Mouse (Mus musculus) hindbrain, postnatal 0 days (tissue): ENCODE data around the gene Scml4. TPM values are rescaled to one million over a fixed set of nuclear protein-coding genes. Genes with fewer than 3 reads are reported as not detected.

ENCODE experiments used
- ATAC-seq: fragments of 200-750 bp; cut with Nextera tagmentation; 2 replicates; pipeline ENCODE4 v1.8.0; 2017; ENCODE audit warnings: mild to moderate bottlenecking, moderate TSS enrichment, moderate library complexity
- DNase-seq: peaks from one replicate; pipeline ENCODE4 v3.0.0-alpha.2; 2015; ENCODE audit warnings: low spot score
- H3K27ac ChIP-seq: fragments of 300-500 bp; sonication (generic); 2 replicates; pipeline ENCODE4 v1.5.1; 2014; ENCODE audit warnings: mild to moderate bottlenecking
- H3K27me3 ChIP-seq: fragments of 300-500 bp; sonication (generic); 2 replicates; pipeline ENCODE4 v1.6.1; 2014; ENCODE audit warnings: low read length, mixed read lengths; ENCODE audit not compliant: insufficient read depth
- H3K36me3 ChIP-seq: fragments of 300-500 bp; sonication (generic); 2 replicates; pipeline ENCODE4 v1.6.1; 2014; ENCODE audit warnings: low read length, mixed read lengths; ENCODE audit not compliant: insufficient read depth
- H3K4me1 ChIP-seq: fragments of 300-500 bp; sonication (generic); 2 replicates; pipeline ENCODE4 v1.6.1; 2014; ENCODE audit warnings: antibody characterized with exemption, low read length, mixed read lengths; ENCODE audit not compliant: insufficient read depth
- H3K4me2 ChIP-seq: fragments of 300-500 bp; sonication (generic); 2 replicates; pipeline ENCODE4 v1.6.1; 2014; ENCODE audit warnings: low read depth, mild to moderate bottlenecking, low read length, moderate library complexity, mixed read lengths
- H3K4me3 ChIP-seq: fragments of 300-500 bp; sonication (generic); 2 replicates; pipeline ENCODE4 v1.5.1; 2014; ENCODE audit warnings: low read length
- H3K9ac ChIP-seq: fragments of 300-500 bp; sonication (generic); replicated peaks from 2 replicates; pipeline ENCODE4 v1.6.1; 2014; ENCODE audit warnings: mild to moderate bottlenecking, low read length, moderate library complexity, mixed read lengths
- H3K9me3 ChIP-seq: fragments of 300-500 bp; sonication (generic); 2 replicates; pipeline ENCODE4 v1.6.1; 2016; ENCODE audit warnings: low read length, mixed read lengths
- CTCF ChIP-seq: IDR thresholded peaks from 2 replicates; pipeline ENCODE4 v1.5.1; 2016; ENCODE audit warnings: antibody characterized with exemption, control low read depth, low read depth
- WGBS: fragments of 180-500 bp; shearing (Covaris S2); extraction: QIAGEN DNeasy Blood & Tissue Kit; methylation state at CpG from one replicate; pipeline ENCODE4 v1.1.7; 2014; 5-methylcytosine and 5-hydroxymethylcytosine counted together
- polyA plus RNA-seq: library from polyadenylated mRNA; unstranded; fragments of >200 nt; fragmentation: Nextera tagmentation; extraction: Ambion mirVana; gene quantifications from 2 replicates; pipeline ENCODE4 v1.2.1, GENCODE M21; 2015
- total RNA-seq: library from RNA; depleted of rRNA; stranded (reverse); fragments of >200 nt; gene quantifications from 2 replicates; pipeline ENCODE4 v1.2.3, GENCODE M21; 2014

Scml4 gene
- total and polyA plus RNA-seq, 2 experiments from 2014 or later, result 7.0 to 16.4 TPM

DNA sequence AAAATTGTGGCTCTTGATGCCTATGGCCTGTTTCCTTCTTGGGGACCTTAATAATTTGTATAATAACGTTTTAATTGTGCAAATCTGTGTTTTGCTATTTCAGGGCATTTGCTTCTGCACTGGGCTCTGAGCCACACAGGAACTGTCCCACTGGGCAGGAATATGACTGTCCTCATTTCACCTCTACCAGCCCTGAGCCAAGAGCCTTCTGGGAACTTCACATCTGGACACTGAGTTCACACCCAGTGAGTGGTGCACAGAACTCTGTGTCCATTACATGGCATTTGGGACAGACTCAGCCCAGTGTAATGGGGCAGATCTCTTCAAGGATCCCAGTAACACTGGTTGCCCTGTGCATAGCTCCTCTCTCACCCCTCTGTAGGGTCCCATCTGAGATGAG is 16.8 kb upstream of the Scml4 start:
- H3K9me3 ChIP-seq, result no peaks in the 10 kb centered on the region
- H3K4me3 ChIP-seq, result no peak overlapping the region
- ATAC-seq, result no peak
- no peaks in the 10 kb centered on the region for H3K4me1 ChIP-seq
- no peak overlapping the region for H3K9ac ChIP-seq
- H3K4me2 ChIP-seq, result no peak overlapping the region
- no peak overlapping the region for H3K27ac ChIP-seq
- no peak for TF ChIP-seq CTCF
- no peak for DNase-seq
- WGBS, result 50% methylated on average over 1 of the region's 1 CpGs
- no peaks in the 10 kb centered on the region for H3K27me3 ChIP-seq
- H3K36me3 ChIP-seq, result no peaks in the 10 kb centered on the region

DNA sequence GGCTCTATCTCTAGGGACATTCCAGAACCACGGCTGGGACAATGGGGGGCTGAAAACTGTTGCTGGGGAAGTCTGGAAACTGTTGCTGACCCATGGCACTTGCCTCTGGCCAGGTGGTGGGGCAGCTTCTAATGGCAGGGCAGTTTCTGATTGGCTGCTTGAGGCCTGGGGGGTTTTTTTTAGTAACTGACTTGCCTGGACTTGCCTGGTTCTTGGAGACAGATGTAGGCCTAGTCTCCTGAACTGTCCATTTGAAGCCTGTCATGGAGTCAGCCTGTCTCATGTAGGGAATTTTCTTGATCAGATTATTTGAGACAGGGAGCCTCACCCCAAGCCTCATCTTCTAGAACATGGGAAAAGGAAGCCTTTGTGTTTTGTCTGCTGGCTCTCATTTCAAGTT is 14.7 kb upstream of the Scml4 start:
- no peaks in the 10 kb centered on the region for H3K27me3 ChIP-seq
- H3K9ac ChIP-seq, result no peak overlapping the region
- H3K4me2 ChIP-seq, result no peak overlapping the region
- no peaks in the 10 kb centered on the region for H3K4me1 ChIP-seq
- WGBS, result 48% methylated on average over 1 of the region's 1 CpGs
- ATAC-seq (no peak), DNase-seq (no peak)
- no peaks in the 10 kb centered on the region for H3K36me3 ChIP-seq
- no peak overlapping the region for H3K27ac ChIP-seq
- H3K9me3 ChIP-seq, result no peaks in the 10 kb centered on the region
- no peak overlapping the region for H3K4me3 ChIP-seq
- no peak for TF ChIP-seq CTCF

DNA sequence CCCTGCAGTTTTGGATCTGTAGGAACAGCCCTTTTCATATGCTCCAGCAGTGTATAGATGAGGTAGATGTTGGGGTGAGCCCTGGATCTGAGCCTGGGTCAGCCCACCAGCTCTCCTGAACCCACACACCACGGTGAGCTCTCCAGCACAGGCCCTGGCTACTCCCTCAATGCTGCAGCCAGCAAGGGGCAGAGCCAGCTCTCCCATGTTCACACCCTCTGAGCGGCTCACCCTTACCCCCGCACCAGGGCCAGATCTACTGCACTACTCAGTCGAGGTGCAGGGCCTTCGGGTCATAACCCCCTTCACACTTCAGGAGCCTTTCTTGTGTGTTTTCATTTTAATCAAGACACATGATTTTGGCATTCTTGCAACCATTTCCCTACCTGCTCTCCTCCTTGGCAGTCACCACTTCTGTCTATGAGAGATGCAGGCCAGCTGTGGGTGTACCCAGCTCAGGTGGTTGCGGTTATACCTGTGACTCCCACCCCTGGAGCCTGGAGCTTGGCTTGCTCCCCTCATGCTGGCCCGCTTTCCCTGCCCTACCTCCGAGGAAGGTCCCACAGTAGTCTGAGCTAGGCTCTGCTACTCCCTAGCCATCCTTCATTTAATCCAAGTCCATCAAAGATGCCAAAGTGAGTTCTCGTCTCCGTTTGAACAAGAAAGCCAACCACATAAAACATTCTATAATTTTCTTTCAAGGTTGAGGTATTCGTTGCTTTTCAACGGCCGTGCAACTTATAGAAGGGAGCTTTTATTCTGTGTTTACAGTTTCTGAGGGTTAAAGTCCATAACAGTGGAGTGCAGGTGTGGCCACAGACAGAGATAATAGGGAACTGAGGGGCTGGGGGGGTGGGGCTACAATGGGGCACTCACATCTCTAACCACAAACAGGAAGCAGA is 11.7 kb upstream of the Scml4 start:
- ATAC-seq (no peak), DNase-seq (no peak)
- WGBS, result 93% methylated on average over 13 of the region's 13 CpGs
- Histone ChIP-seq H3K4me3 (no peak overlapping the region), H3K4me2 (no peak overlapping the region), H3K9ac (no peak overlapping the region), H3K27ac (no peak overlapping the region), H3K27me3 (no peaks in the 10 kb centered on the region), H3K9me3 (no peaks in the 10 kb centered on the region), H3K4me1 (no peaks in the 10 kb centered on the region), H3K36me3 (no peaks in the 10 kb centered on the region)
- TF ChIP-seq CTCF, result no peak

DNA sequence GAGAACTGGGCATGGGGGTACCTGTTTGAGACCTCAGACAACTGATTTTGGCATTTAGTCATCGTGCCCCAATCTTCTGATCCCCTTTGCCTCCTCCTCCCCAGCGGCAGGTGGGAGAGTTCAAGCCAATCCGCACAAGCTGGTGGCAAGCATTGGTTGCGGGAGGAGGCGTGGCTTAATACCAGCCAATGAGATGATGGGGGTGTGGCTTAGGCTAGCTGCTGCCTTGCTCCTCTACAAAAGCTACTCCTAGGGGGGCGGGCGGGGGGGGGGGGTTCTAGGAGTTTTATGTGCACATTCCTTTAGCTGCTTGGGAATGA is 11.1 kb upstream of the Scml4 start:
- DNase-seq (no peak), ATAC-seq (no peak)
- H3K4me1 ChIP-seq, result no peaks in the 10 kb centered on the region

DNA sequence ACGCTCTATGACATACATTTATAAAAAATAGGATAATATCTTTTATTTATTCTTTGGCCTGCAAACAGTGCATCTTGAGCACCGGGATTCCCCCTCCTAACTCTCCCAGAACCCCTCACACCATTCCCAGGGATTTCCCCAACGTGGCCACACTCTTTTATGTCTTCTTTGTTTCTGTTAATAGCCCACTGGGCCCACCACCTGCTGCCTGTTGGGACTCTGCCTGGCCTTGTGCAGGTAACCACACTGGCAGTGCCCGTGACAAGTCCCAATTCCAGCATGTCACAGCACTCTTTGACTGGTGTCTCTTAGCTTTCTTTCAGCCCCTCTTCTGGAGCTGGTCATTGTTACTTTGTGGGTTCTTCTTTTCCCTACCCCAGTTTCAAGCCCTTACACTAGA is 5.3 kb upstream of the Scml4 start:
- no peak overlapping the region for H3K4me2 ChIP-seq
- ATAC-seq, result no peak
- H3K9me3 ChIP-seq, result no peaks in the 10 kb centered on the region
- H3K4me1 ChIP-seq, result no peaks in the 10 kb centered on the region; the same call in 1 of the 2 replicates
- H3K27ac ChIP-seq, result no peak overlapping the region
- no peaks in the 10 kb centered on the region for H3K36me3 ChIP-seq
- no peaks in the 10 kb centered on the region for H3K27me3 ChIP-seq
- TF ChIP-seq CTCF, result no peak
- no peak overlapping the region for H3K4me3 ChIP-seq
- WGBS, result 47% methylated on average over 4 of the region's 4 CpGs
- no peak overlapping the region for H3K9ac ChIP-seq
- DNase-seq, result no peak

More for the DNA sequence above, 11.1 kb upstream of the Scml4 start:
- 89% methylated on average over 7 of the region's 7 CpGs for WGBS
- Histone ChIP-seq H3K9ac (no peak overlapping the region), H3K4me3 (no peak overlapping the region), H3K27ac (no peak overlapping the region), H3K27me3 (no peaks in the 10 kb centered on the region), H3K4me2 (no peak overlapping the region), H3K36me3 (no peaks in the 10 kb centered on the region), H3K9me3 (no peaks in the 10 kb centered on the region)
- TF ChIP-seq CTCF, result no peak

DNA sequence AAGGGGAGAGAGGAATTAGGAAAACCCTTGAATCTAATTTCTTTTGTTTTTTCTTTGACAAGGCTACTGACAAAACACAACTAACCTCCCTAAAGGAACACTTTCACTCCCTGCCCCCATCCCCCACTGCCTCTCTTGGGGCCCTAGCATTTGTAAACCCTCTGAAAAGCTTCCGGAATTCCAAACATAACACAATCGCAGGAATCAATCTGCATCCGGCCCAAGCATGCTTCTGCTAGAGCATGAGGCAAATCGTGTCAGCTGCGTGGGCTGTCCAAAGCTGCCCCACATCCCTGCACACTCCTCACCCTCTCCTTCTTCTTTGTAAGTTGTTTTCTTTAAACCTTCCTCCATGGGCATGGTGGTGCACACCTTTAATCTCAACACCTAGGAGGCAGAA is 4.9 kb upstream of the Scml4 start:
- H3K27ac ChIP-seq, result no peak overlapping the region
- WGBS, result 40% methylated on average over 5 of the region's 5 CpGs
- no peak for TF ChIP-seq CTCF
- no peak overlapping the region for H3K4me3 ChIP-seq
- no peaks in the 10 kb centered on the region; the same call in 1 of the 2 replicates for H3K4me1 ChIP-seq
- DNase-seq (no peak), ATAC-seq (no peak)
- H3K36me3 ChIP-seq, result no peaks in the 10 kb centered on the region
- no peaks in the 10 kb centered on the region for H3K9me3 ChIP-seq
- H3K9ac ChIP-seq, result no peak overlapping the region
- no peak overlapping the region for H3K4me2 ChIP-seq
- no peaks in the 10 kb centered on the region for H3K27me3 ChIP-seq

DNA sequence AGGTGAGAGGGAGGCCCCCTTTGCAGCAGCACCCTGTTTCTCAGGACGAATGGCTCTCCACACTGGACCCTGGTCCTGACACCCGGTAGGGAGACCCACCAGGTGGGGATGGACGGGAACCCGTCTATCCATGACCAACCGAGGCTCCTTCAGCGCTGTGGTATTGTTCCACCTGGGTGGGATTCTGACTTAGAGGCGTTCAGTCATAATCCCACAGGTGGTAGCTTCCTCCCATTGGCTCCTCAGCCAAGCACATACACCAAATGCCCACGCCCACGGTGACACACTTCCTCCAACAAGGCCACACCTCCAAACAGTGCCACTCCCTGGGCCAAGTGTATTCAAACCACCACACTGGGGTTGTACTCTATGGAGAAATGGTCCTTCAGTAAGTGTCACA is 3.6 kb upstream of the Scml4 start:
- H3K4me3 ChIP-seq, result no peak overlapping the region
- H3K27ac ChIP-seq, result no peak overlapping the region
- no peak for ATAC-seq
- H3K9ac ChIP-seq, result no peak overlapping the region
- H3K4me1 ChIP-seq, result no peaks in the 10 kb centered on the region; the same call in 1 of the 2 replicates
- H3K9me3 ChIP-seq, result no peaks in the 10 kb centered on the region
- 97% methylated on average over 9 of the region's 9 CpGs for WGBS
- no peak overlapping the region for H3K4me2 ChIP-seq
- no peaks in the 10 kb centered on the region for H3K27me3 ChIP-seq
- no peak for TF ChIP-seq CTCF
- DNase-seq, result no peak
- no peaks in the 10 kb centered on the region for H3K36me3 ChIP-seq
